Mouse (Mus musculus): ENCODE data around the gene Epas1.

Gene Epas1

DNA sequence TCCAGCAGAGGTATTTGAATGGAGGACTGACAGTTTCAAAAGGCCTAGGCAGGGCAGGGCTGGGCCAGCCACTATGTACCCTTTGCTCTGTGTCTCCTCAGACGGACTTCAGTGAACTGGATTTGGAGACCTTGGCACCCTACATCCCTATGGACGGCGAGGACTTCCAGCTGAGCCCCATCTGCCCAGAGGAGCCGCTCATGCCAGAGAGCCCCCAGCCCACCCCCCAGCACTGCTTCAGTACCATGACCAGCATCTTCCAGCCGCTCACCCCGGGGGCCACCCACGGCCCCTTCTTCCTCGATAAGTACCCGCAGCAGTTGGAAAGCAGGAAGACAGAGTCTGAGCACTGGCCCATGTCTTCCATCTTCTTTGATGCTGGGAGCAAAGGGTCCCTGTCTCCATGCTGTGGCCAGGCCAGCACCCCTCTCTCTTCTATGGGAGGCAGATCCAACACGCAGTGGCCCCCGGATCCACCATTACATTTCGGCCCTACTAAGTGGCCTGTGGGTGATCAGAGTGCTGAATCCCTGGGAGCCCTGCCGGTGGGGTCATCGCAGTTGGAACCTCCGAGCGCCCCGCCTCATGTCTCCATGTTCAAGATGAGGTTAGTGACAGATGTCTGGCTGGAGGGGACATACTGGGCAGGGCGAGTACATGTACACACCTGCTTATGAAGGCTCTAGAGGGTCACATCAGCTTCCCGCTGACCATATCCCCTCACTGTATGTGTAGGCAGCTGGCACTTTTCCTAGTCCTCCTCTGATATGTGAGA lies 74.1 kb downstream of the Epas1 start:
- peak in 1 of 2 experiments; percentile 58 for DNase-seq (ENCODE audit: low spot score in 2 of 2)

DNA sequence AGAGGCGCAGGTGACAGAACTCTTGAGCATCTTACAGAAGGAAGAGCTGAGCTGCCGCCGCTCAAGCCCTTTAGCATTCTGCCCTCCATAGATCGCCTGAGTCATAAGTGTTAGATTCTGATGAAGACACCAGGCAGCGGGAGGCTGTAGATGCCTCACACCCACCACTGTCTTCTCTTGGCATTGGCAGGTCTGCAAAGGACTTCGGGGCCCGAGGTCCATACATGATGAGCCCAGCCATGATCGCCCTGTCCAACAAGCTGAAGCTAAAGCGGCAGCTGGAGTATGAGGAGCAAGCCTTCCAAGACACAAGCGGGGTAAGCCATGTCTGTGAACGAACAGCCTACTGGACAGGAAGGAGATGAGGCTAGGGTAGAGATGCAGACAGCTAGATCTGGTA lies 75.0 kb downstream of the Epas1 start:
- DNase-seq (ENCODE audit: low spot score in 2 of 2): peak in 1 of 2 experiments; percentile 57

DNA sequence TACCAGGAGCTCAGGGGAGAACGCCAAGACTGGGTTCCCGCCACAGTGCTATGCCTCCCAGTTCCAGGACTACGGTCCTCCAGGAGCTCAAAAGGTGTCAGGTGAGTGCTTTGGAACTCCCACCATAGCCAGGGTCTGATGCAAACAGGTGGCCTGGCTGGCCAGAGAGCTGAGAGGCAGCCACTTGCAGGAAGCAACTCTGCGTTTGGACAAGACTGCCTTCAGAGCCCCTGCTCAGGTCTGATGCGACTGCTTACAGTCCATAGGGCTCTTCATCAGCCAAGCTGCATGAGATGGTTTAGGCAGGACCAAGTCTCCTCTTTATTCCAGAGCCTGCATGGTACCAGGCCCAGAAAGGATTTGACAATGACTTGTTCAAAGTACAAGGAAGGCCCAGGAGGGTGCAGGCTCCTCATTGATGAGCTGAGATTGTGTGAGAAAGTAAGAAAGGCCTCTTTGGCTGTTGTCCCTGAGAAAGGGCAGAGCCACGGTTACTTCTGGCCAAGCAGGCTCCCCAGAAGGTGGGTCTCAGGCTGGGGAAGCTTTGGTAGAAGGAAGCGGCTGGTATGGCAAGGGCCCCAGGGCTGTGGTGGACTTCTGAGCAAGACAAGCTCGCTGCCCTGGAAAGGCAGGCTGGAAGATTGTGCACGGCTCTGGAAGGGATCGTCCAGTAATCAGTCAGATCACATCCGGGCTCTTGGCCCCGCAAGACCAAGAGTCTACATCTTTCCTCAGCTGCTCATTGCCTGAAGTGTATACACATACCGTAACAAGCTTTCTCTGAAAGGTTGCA lies 76.1 kb downstream of the Epas1 start:
- DNase-seq (ENCODE audit: low spot score in 2 of 2): peak in 1 of 2 experiments; percentile 57

DNA sequence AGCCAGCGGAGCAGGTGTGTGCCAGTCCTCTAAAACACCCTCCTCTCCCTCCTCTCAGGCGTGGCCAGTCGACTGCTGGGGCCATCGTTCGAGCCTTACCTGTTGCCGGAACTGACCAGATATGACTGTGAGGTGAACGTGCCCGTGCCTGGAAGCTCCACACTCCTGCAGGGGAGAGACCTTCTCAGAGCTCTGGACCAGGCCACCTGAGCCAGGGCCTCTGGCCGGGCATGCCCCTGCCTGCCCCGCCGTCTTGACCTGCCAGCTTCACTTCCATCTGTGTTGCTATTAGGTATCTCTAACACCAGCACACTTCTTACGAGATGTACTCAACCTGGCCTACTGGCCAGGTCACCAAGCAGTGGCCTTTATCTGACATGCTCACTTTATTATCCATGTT lies 77.4 kb downstream of the Epas1 start:
- DNase-seq (ENCODE audit: low spot score in 2 of 2): peak in 1 of 2 experiments; percentile 43

DNA sequence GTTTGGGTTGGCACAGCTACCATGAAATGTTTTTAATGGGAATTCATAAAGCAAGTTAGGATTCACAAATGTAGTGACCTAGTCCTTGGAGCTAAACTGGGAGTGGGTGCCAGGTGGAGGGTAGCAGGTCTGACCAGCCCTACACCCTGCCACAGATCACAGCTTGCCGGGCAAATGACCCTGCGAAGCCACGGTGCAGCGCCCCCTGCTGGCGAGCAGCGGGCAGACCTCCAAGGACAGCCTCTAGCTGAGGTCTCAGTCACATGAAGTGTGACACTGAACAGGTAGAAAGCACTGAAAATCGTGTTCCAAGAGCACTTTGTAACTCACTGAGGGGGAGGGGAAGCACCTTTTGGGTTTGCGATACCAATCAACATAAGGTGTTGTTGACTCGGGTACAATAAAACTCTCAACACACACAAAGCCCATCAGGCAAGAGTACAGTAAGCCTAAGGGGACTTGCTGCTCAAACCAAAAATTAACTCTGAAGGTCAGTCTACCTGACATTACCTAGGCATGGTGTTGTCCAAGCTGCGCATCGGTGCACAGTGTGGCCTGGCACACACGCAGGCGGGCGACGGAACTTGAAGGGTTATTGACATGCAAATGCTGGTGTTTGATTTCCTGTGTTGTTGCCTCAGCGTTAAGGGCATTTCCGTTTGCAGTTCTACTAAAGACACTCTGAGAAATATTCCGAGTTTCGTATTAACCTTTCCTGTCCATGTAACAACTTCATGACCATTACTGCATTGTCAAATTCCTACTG lies 79.2 kb downstream of the Epas1 start:
- DNase-seq (ENCODE audit: low spot score in 2 of 2): peak in 1 of 2 experiments; percentile 65

DNA sequence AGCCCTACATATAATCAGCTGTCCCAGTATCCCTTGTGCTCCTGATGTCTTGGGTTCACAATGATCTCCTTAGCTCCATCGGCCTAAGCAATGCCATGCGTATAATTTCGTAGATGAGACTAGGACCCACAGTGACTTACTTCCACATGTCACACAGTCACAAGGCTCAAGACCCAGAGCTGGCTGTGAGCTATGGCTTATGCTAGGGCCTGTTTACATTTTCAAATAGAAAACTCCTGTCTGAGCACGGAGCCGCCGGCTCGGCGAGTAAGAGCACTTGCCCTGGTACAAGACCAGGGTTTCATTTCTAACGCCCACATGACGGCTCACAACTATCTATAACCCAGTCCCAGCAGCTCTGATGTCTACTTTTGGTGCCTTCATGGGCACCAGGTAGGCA lies 80.4 kb downstream of the Epas1 start:
- DNase-seq (ENCODE audit: low spot score in 2 of 2): peak in 1 of 2 experiments; percentile 36

DNA sequence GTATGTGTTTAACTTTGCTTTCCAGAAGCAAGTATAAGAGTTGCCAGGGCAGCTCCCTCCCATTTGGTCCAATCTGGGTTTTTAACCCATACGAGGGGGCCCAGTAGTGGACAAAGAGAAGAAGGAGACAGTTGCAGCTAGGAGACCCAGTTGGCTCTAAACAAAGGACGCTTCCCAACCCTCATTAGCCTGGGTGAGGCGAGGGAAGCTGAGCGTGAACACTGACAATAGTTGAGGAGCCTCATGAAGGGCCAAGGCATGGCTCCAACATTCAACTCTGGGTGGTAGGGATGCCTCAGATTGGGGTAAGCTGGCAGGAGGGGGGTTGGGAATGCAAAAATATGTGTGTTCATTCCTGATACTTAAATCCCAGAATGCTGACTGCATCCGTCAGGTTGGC lies 85.8 kb downstream of the Epas1 start:
- no peak for DNase-seq (ENCODE audit: low spot score in 2 of 2)

DNA sequence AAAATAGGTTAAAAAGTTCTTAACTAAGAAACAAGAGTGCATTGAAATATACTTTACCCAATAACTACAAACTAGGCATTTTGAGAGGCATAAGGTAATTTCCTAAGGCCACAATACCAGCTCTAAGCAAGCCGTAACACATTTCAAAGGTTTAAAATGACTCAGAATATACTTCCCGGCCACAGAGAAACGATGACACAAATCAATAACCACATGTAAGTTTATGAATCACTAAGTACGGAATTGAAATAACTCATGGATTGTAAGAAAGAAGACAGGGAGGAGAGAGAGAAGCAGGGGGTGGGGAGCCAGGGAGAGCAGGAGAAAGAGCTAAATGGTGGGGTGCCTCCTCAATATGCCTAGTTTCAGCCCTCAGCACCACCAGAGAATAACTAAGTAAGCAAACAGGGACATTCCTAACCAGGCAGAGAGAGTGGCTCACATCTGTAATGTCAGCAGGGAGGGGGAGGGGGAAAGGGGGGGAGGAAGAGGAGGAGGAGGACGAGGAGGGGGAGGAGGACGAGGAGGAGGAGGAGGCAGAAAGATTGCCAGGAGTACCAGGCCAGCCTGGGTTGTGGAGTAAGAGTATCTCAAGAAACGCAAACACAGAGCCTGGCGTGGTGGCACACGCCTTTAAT lies 97.3 kb downstream of the Epas1 start:
- no peak for DNase-seq (ENCODE audit: low spot score in 2 of 2)

DNA sequence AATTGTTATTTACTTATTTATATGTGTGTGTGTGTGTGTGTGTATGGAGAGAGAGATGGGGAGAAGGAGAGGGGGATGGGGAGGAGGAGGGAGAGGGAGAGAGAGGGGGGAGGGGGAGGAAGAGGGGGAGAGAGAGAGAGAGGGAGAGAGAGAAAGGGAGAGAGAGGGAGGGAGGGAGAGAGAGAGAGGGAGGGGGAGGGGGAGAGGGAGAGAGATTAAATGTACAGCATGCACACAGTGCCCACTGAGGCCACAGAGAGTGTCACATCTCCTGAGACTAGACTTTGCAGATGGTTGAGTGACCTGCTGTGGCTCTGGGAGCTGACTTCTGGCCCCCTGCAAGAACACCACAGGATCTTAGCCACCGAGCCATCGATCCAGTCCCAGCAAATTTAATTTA lies 98.3 kb downstream of the Epas1 start:
- DNase-seq (ENCODE audit: low spot score in 2 of 2): no peak

DNA sequence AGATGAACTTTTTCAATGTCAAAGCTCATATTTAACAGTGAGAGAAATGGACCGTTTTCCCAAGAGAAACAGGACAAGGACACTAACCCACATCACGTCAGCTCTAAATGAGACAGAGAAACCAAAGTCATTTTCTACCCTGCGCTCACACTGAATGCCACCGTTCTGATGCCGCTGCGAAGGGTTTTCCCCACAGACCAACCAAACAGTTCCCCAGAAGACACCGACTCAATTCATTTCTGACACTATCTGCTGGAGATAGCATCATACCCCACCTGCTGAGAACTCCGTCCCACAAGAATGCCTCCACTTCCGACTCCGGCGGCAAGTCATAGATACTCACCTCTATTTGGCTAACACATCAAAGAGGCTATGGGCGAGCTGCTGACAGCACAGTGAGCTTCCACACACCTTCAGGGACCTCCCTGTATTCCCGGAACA lies 99.1 kb downstream of the Epas1 start:
- no peak for DNase-seq (ENCODE audit: low spot score in 2 of 2)

DNA sequence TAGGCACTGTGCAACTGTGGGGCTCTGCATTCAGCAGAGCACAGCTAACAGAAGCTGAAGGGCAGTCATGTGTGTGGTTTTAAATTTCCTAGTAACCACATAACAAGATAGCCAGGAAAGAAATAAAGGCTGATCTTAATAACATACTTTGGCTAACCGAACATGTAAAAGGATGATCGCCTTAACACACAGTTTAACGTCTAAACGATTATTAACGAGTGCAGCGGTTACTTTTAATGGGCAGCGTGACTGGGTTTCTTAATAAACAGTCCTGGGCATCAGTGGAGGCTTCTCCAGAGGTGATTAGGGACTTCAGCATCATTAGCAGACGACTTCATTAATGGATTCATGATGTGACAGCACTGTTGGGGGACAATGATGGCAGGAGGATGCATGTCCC lies 117.1 kb downstream of the Epas1 start:
- DNase-seq (ENCODE audit: low spot score in 2 of 2): no peak

DNA sequence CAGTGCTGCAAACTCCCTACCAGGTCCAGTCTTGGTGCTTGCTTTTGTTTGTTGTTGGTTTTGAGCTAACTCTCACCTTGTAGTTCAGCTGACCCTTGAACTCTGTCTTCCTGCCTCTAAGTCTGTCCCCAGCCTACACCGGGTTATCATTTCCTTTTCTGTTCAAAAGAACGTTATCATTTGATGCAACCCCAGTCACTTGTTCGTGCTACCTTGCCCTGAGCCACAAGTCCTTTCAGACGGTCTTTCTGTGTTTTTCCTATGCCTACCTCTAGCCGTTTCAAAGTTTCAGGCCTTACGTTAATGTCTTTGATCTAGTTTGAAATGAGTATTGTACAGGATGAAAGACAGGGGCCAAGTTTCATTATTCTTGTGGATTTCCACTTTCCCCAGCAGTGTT lies 119.1 kb downstream of the Epas1 start:
- no peak for DNase-seq (ENCODE audit: low spot score in 2 of 2)

DNA sequence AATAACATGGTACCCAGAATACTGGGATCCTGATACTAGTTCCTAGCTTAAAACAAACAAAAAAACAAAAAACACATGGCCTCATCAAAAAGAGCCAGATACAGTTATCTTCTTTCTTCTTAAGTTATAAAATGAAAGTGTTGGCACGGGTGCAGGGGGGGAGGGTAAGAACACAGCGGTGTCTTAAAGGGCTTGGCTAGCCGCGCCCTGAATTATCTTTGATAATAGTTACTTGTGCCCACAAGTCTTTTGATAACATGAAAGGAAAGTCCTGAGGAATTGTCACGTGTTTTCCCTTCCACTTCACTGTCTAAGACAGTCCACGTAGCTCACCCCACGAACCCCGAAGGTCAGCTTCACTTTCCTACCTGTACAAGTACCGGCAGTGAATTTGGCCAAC lies 123.4 kb downstream of the Epas1 start:
- DNase-seq (ENCODE audit: low spot score in 2 of 2): no peak

DNA sequence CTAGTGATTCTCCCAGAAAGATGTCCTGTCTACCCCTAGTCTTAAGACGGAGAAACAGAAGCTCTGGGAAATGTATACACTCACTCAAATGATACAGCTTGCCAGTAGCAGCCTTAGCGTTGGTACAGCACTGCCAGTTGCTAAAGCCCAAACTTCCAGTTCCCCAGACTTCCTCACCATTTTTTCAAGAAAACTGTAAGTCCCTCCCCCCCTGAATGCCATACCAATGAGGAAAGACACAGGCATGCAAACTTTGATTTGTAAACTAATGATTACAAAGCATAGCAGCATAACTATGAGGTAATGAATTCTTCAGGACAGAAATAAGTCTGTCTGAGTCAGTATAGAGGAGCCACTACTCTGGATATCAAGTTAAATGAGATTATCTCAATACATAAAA lies 124.2 kb downstream of the Epas1 start:
- DNase-seq (ENCODE audit: low spot score in 2 of 2): no peak

DNA sequence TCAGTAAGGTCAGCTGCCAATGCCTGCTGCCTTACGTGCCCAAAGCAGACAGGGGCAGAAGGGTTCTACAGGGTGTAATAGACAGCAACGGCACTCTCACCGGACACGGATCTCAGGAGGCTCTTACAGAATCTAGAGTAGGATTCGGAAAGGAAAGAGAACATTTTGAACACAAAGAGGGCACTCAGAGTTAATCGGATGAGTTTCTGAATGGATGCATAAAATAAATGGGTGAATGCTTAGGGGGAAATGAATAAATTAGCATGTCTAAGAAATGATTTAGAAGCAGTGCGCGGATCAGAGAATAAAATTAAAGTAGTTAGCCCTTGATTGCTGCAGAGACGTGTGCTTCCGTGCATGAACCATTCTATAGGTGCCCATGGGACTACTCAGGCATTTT lies 126.6 kb downstream of the Epas1 start:
- no peak for DNase-seq (ENCODE audit: low spot score in 2 of 2)

DNA sequence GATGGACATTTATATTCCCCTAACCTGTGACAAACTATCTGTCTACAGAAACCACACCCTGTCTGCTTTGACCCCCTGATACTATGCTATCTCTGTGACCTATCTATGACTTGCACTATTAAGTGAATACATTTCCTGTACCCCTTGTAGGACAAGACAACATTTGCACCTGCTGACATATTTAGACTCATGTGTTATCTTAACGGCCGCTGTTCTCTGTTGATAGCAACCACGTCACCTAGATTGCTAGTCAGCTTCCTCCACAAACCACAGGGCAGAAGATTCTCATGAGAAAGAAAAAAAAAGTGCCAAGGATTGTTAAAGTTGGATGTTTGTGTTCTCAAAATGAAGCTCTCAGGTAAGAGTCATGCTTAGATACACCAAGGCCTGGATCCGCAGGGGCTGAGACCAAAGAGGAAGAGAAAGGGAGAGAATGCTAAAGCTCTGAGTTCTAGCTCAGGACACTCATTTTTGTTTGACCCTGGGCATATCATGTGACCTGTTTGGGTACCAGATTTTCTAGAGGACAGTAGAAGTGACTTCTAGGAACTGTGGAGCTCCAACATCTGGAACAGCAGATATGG lies 127.1 kb downstream of the Epas1 start:
- DNase-seq (ENCODE audit: low spot score in 2 of 2): no peak

Measured in urinary bladder, postnatal 4 days (tissue).